Mouse (Mus musculus) CD4-positive helper T cell, adult 2 months (primary cell): ENCODE results near the gene Thada.
"Not testable (repeated sequence)": the region's sequence is repeated elsewhere in the genome, so short reads cannot be mapped to it uniquely, and the experiment has no call there.

Experiments
- DNase-seq: peaks from one replicate; pipeline ENCODE4 v3.0.0-alpha.2; 2012; ENCODE audit warnings: low read depth, missing footprints, low spot score

The Thada gene

DNA sequence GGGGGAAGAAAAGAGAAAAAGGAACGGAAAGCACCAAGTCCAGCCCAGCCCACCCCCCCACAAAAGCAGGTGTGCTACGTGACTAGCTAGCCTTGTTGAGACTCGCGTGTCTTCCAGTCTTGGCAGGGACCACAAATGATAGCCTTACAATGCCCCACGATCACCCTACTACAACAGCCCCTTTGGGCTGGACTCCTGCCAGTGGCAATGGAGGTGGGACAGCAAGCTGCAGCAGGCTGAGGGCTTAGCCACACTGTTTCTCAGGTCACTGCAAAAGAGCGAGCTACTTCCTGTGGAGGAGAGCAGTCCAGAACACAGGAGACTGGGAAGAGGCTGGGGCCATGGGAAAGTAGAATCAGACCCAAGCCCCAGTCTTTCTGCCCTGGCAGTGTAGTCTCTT, 201.7 kb downstream of the Thada start:
- DNase-seq = no peak

DNA sequence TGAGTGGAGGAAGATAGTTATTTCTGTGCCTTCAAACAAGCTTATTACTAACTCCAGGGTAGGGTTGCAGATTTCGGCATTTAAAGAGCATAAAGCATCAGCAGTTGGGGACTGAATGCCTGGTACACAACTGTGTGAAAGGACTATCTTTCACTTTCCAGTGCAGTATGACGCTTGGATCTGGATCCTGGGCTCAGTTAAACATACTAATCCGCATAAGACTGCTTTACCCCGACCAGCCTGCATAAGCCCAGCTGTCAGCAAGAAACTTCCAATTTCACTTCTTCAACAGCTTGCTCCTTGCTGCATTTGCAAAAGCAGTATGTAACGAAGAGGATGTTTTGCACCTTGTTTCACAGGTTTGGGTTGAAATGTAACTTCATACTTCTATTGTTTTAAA, 202.4 kb downstream of the Thada start:
- no peak for DNase-seq

DNA sequence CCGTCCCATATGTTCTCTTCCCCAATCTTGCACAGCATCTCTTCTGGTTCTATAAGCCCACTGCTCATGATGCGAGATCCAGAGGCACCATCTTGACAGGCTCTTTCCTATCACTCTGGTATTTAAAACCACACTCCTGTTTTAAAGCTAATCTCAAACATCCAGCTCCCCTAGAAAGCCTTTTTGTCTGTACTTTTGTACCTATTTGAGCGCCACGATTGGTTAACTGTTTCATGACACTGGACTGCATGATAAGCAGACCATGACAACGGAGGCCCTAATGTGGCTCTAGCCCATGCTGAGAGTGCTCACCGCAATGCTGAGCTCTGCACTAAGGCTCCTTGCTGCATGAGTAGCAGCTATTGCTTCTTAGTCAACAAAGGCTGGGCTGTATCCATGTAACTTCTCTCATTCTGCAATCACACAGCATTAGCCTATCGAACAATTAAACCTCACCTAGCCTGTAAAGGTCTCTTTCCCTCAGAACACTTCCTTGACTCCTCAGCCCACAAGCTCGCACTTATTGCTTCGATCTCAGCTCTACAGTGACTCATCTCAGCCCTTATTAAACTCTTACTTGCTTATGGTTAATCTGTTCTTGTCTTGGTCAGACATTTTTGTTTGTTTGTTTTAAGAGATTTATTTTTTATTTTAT, 203.6 kb downstream of the Thada start:
- DNase-seq = no peak

DNA sequence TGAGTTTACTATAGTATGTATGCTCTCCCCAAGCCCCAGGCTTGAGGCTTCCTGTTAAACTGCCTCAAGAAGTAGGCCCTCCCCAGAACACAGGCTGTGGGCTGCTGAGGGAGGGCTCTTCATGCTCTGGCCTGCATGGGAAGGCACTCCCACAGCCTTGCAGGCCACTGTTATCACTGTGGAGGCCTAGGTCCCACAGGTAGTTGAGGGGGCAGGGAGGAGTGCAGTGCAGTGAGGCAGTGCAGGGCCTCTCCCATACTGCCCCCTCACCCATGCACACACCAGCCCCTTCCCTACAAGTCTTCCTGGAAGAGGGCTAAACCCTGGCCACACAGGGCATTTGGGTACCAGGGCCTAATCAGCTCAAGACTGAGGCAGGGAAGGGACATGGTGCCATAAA, 205.0 kb downstream of the Thada start:
- DNase-seq = no peak

DNA sequence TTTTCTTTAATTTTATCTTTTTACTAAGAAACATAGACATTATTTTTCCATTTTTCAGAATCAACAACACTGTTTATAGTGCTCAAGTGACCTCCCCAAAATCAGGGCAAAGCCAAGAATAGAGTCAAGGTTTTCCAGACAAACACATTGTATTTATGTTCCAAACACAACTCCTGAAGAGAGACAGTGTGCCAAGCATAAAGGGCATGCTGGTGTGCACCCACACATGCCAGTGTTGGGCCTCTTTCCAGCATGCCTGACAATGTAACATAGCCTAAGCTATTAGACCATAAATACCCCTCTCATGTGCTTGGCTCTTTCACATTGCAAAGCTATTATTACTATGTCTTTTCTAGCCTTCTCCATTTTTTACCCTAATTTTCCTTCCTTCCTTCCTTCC, 205.8 kb downstream of the Thada start:
- DNase-seq = no peak

DNA sequence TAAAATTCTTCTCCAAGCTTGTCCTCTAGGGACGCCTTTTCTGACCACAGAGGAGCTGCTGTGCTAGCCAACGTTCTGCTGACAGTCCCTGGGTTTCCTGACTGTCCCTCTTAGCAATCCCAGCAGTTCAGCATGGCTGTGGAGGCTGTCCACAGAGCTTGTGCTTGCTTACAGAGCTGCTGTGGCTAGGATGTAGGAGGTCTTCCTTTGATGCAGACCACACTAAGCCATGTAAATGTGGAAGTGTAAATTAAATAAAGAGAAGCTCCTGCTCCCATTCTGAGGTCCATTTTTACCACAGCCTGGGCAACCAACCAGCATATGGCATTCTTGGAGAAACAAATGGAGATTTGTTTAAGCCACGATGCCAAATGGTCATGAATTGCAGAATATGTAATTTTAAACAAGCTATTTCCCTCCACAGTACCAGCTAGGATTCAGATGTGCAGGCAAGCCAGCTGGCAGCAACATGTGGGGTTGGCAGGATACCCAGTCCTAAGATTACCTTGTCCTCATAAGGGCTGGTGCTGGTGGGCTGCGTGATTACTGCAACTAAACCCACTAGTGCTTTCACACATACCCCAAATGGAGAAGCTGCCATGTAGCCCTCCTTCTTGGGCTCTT, 207.3 kb downstream of the Thada start:
- no peak for DNase-seq

DNA sequence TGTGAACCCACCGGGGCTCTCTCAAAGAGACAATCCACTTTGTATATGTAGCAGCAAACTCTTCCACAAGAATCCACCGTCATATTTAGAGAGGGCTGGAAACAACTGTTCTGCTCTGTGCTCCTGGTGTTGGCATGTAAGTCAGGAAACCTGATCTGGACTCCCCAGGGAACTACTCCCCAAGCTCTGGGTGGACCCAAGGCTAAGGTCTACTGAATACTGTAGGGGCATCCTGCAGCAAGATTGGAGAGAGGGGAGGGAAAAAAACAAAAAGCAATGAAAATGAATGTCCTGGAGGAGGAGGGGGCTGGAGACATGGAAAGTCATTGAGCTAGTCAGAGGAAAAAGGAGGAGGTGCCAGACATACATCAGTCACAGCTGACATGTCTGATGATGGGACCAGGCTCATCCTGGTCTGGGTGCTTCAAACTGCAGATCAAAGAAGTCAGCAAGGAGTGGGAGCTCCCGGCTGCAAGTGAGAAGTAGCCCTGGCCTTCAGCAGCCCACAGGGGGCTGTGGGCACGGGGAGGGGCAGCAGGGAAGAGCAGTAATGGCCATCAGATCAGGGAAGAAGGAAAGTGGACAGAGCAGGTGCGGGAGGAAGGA, 208.0 kb downstream of the Thada start:
- no peak for DNase-seq

DNA sequence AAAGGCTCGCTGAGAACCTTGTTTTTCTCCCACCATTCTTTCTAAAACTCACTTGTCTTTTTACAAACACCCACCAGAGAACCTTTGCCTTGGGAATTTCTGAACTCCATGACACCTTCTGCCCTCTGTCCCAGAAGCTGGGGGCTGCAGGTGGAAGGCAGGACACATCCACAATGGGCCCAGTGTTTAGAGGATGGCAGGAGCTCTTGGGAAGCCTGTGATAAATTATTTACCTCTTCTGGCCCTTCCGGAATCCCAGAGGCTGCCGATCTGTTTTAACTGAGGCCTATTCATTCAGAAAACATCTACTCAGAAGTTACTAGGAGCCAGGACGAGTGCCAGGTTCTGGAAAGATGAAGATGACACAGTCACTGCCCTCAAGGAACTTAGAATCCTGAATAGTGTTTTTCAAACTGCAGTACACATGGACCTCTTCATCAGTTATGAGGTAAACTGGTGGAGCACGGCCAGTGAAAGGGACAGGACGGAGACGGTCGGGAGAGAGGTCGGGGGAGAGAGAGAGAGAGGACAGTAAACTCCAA, 209.7 kb downstream of the Thada start:
- no peak for DNase-seq

DNA sequence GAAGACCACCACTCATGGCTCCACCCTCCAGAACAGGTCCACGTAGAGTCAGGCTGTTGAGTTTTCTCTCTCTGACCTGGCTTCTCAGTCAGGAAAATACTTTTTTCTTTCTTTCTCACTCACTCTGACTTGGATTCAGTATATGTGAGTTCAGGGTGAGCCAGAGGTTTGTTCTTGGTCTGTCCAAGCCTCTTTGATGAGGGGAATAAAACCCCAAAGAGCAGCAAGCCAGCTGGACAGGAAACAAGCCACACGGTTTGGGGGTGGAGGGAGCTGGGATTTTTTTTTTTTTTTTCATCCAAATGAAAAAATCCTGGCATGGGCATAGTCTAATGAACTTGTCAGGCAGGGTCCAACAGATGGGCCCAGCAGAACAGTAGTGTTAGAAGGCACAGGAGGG, 210.2 kb downstream of the Thada start:
- DNase-seq = no peak

DNA sequence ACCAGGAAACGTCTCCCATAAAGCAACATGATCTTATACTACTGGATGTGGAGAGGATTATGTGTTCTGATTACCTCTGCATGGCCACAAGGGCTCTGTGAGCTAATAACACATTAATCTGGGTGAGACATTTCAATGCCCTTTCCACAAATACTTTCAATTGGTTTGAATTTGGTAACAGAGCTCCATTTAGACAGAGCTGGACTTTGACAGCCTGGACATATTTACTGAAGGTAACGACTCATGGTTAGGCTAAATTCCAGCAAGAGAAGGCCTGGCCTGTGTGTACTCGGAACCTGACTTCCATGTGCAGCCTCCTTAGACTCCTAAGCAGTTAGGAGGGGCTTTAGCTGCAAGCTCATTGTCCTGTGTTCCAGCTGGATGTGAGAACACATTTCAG, 214.6 kb downstream of the Thada start:
- DNase-seq = no peak

DNA sequence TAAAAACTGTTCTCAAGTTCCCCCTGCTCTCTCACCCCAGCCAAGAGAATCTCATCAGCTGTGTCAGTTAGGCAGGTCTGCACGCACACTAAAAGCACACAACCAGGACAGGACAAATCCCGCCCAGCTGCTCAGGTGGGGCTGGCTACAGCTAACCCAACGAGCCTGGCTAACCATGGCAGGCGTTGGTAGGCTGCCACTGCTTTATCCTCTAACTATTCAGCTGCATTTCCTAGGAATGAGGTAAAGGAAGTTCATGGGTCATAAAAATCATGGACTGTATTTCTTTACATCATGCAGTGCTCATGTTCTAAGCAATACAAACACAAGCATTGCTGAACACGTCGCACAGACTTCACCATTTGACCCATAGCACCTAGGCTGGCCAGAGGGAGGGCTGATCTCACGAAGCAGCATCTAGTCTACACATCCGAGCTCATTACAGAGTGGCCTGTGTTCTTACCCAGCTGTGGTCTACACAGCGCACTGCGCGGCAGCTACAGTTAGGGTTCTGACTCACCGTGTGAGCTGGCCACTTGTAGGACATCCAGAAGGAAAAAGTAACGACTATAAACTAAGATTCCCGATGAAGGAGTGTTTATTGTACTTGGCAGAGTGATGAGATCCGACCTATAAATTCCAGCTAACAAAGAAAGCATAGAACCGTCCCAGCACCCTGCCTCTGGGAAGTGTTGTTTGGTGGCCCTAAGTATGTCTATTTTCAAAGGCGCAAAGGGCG, 221.7 kb downstream of the Thada start:
- no peak for DNase-seq

DNA sequence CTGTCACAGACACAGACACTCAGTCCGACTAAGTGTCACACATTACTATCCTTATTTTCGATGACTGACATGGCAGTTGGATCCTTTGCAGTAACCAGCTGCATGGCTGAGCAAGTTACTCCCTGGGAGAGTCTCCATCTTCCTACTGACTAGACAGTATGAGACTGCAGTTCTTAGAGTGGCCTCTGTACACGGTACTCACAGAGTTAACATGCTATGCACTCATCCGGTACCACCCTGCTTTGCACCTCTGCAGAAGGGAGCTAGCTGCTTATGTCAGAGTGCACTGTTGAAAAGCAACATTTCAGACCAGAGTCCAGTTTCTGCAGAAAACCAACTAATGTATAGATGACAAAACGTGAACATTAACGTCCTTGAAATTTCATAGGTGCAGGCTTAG, 222.2 kb downstream of the Thada start:
- DNase-seq = no peak

DNA sequence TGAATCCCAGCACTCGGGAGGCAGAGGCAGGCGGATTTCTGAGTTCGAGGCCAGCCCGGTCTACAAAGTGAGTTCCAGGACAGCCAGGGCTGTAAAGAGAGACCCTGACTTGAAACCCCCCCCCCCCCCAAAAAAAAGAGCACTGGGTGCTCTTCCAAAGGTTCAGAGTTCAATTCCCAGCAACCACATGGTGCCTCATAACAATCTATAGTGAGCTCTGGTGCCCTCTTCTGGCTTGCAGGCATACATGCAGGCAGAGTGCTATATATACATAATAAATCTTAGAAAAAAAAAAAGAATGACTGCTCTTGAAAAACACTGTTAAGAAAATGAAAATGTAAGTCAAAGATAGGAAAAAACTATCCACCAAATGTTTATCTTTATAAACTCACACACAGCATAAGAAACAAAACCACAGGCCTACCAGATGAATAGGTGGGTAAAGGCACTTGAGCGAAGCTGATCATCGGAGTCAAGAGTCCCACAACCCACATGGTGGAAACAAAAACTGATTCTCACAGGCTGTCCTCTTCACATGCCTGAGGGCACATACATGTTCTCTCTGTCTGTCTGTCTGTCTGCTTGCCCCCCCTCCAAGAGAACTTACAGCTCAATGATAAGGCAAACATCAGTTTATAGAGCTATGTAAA, 224.6 kb downstream of the Thada start:
- DNase-seq = peak; percentile 28

DNA sequence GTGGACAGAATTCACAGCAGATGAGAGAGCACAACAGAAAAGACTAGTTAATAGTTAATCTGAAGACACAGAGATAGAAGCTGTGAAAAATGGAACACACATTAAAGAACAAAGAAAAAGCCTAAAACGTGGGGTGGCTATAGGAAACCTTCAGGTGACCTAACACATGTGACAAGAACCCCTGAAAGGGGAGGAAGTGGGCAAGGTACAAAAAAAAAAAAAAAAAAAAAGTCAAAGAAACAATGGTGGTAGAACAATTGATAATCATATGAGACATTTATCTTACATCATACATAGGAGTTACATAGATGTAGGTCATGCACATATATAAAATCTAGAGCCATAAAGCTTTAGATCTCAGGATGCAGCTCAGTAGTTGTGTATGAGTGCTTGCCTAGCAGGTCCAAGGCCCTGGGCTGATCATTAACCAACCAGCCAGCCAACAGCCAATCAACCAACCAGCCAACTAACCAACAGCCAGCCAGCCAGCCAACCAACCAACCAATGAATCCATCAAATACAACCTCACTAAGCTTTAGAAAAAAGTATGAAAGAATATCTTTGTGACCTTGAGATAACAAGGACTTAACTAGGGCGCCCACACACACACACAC, 226.2 kb downstream of the Thada start:
- DNase-seq = peak; percentile 43

DNA sequence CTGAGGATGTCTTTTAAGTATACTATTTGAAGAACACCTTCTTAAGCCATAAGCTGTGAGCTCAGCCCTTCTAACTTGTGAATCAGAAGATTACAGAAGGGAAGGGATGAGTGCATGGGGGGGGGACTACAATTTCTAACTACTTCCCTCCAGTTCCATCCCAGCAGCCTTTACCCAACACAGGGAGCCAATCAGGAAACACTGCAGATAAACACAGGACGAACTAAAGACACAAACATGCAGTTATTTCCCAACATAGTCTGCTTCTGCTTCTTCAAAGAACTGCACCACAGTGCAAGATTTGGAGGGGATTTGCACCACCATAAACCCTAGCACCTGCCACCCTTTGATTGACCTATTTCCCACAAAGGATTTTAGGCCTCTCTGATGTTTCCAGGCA, 227.8 kb downstream of the Thada start:
- no peak for DNase-seq

DNA sequence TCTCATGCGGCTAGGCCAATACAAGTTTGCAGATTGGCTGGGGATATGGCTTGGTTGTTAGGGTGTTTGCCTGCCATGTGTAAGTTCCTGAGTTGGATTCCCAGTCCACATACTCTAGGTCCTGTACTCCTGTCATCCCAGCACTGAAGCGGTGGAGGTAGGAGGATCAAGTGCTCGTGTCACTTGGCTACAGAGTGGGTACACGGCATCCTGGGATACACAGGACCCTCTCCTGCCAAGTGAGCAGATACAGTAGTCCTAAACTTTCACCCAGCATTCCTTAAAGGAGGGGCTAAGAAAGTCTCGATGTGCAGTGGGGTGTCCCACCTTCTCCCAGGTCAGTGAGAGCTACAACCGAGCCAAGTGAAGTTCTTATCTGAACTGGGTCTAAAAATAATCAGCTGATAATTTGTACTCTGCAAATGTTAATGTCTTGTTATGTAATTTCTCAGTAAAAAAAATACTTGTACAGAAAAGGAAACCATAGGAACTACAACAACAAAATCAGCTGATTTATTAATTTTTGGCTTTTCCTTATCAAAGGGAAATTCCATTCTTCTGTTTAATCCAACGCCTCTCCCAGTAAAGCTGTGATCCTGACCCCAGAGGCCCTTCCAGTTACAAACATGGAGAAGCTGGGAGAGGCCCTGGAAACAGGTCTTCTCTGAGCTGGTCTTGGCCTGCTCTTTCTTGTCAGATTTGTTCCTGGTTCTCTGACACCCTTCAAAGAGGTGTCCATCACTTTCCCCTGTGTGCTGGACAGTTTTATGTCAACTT, 229.0 kb downstream of the Thada start:
- DNase-seq = no peak

DNA sequence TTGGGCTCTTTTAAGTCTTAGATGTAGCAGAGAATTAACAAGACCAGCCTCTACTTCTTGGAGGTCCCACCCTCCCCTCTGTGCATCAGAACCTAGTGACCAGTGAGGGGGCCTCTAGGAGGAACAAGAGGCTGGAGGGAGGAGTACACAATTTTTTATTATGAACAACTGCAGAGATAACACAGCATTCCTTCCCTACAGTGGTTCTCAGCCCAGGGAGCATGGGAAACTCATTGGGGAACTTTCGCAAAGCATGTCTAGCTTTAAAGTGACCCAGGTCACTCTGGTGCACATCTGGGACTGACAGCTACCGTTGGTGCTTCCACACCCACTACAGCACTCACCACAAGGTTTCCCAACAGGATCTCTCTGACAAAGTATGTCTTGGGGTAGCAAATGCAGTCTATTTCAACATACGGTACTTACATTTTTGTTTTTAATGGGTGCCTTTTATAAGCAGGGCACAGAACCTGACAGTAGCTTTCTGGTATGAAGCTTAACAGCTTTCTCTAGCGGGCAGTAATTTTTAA, 230.5 kb downstream of the Thada start:
- DNase-seq = no peak

DNA sequence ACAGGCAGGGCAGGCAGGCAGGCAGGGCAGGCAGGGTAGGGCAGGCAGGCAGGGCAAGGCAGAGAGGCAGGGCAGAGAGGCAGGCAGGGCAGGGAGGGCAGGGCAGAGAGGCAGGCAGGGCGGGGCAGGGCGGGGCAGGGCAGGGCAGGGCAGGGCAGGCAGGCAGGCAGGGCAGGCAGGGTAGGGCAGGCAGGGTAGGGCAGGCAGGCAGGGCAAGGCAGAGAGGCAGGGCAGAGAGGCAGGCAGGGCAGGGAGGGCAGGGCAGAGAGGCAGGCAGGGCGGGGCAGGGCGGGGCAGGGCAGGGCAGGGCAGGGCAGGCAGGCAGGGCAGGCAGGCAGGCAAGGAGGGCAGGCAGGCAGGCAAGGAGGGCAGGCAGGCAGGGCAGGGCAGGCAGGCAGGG, 231.2 kb downstream of the Thada start:
- DNase-seq = not testable (repeated sequence)

DNA sequence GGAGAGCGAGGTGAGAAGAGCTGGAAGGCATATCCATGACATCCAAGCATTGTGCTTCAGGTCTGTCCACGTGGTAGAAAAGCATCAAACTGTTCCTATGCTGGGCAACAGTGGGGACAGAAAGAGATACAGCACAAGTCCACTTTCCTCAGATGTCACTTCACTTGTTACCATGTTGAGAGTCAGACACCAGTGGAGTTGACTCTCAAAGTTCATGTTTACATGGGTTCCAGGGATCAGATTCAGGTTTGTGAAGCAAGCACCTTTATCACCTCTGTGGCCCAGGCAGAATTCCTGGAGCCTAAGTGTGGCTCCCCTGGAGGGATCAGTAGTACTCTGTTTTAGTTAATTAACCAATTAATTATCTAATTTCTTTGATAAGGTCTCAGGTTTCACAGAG, 232.2 kb downstream of the Thada start:
- no peak for DNase-seq

DNA sequence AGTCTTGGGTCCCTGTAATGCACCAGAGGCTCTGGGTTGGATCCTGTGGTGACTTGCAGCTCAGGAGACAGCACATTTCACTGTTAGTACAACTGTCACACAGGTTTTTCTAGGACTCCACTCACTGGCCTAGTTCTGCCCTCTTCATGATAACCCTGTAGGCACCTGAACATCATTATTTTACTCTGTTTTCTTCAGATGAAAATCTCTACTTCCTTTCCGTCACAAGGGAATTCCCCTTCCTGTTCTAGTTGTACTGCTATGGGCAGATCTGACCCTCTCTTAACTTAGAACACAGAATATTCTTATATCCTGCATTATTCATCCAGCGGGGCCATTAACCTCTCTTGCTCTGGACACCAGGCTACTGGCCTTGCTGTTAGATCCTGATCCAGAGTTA, 234.6 kb downstream of the Thada start:
- peak; percentile 51 for DNase-seq
